Mouse (Mus musculus) frontal cortex, postnatal 25 days (tissue): ENCODE results near the gene Ccnl1.

Source experiments
- DNase-seq, 2 experiments: peaks; one replicate each; pipeline ENCODE4 v3.0.0; 2022; ENCODE audit warnings: low spot score in 2 of 2

The Ccnl1 gene

DNA sequence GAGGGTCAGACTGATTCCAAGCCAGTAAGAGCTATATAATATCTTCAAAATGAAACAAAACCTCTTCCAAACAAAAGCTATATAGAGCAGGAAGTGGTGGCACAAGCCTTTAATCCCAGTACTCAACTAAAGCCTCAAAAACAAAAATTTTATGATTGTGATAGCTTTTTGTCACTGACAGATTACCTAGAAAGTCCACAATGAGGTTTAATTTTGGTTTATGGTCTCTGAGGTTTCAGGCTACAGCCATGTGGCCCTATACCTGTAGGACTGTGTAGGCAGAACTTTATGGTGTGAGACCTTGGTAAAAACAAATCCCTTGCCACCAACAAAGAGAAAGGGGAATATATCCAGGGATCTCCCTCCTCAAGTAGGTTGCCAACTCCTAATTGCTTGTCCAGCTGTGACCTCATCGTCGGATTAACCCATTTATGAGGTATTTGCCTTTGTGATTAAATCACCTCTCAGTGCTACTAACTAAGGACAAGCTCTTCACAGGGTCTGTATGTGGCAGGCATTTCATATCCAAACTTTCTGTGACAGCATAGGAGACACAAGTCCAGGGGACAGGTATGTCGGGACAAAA lies 1.5 kb upstream of the Ccnl1 start:
- DNase-seq, result no peak

DNA sequence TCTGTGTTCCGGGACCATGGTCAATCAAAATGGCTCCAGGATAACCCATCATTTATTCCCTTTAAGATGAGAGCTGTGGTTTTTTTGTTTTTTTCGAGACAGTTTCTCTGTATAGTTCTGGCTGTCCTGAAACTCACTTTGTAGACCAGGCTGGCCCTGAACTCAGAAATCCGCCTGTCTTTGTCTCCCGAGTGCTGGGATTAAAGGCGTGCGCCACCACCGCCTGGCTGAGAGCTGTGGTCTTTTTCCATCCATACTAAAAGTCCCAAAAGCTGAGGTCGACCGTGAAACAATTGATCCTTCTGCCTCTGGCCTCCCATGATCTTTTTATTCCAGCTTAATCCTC lies 764 bp upstream of the Ccnl1 start:
- DNase-seq, result no peak

DNA sequence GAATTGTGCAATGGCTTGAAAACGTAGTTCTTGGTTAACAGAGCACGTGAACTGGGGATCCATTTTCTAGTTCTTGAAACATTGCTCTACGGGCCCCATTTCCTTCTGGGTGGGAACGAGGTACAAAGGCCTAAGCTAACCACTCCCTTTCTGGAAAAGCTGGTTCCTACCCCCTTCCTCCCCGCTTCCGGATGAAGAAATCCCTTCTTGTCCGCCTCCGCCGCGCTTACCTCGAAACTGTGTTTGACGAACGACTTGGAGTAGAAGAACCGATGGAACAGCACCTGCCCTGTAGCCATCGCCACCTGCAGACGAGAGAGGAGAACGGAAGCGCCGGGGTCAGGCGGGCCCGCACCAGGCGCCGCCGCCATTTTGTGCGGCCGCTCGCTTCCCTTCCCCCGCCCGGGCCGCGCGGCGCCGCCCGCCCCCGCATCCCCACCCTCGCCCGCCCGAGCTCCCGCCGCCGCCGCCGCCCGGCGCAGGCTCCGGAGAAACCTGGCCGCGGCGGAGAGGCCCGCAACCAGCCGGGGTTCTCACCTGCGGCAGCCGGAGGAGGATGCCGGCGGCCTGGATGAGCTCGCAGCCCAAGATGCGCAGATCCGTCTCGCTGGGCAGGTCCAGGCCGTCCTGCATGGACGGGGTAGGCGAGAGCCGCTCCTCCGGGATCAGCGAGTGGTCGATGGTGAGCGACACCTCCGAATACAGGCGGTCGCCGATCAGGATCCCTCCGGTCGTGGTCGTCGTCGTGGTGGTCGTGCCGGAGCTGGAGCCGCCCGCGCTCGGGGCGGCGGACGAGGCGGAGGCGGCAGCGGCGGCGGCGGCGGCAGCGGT lies 563 bp downstream of the Ccnl1 start:
- DNase-seq, result peak; percentile 15 to 31

DNA sequence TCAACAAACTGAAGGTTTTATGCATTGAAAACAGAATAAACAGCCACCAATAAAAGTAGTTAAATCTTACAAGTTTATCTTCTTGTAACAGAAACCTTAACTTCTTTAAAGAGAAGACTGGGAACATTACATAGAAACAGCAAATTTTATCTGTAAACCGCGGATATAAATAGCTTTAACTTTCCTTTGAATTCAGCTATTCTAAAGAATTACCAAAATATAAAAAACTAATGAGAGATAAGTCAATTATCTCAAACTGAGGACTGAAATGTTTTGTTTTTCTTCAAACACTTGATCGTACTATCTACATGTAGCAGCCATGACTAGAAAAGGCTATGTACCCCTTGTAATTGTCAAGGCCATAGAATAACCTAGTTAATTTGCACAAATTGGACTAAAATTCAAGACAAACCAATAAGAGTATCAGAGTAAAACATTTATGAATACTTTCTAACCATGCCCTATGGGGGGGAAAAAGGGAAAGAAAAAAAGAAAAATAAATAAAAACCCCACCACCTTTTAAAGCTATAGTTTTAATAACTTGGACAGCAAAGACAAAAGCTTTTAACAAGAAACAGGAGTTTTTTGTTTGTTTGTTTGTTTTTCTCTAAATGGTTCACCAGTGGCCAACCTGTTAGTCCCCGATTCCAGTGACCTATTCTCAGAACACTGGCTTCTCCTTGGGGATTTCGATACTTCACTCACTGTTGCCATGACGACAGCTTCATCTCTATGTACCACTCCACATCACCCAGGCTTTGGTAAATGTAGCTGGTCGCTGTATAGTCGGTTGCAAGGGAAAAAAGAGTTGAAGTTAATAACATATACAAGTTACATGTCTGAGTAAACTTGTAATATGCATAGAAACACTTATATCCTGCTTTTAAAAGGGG lies 3.3 kb downstream of the Ccnl1 start:
- no peak for DNase-seq

DNA sequence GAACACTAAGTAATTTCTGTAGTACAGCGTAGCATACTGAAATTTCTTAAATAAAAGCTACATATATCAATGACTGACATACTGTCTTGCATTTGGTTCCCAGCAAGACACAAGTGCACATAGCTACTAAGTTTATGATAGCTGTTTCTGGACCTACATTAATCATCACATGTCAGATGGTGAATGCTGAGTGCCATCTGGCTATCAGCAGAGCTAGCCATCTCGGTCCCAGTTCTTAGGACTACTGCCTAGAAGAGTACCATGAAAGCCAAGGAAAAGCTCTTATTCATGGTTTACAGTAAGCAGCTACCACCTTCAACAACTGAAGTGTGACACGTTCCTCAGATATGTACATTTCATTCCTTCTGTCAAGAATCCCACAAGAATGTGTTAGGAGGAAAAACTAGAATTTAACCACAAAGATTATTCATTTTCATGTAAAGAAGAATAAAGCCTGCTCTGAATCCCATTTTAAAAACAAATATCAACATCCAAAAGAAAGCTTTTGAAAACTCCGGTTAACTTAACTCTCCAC lies 7.2 kb downstream of the Ccnl1 start:
- DNase-seq, result no peak

DNA sequence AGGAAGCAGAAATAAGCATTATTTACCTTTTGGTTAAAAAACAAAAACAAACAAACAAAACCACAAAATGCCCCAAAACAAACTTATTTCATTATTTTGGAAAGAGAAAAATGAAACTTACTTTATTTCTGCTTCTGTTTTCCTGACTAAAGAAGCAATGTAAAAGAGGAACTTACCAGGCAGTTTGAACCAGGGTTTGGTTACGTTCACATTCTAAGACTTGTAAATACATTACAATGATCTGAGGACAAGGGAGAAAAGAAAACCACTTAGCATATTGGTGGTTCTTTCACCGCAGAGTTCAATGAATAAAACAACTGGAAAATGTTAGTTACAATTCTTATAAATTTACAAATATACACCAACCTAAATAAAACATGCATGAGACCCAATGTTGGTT lies 7.7 kb downstream of the Ccnl1 start:
- DNase-seq, result no peak

DNA sequence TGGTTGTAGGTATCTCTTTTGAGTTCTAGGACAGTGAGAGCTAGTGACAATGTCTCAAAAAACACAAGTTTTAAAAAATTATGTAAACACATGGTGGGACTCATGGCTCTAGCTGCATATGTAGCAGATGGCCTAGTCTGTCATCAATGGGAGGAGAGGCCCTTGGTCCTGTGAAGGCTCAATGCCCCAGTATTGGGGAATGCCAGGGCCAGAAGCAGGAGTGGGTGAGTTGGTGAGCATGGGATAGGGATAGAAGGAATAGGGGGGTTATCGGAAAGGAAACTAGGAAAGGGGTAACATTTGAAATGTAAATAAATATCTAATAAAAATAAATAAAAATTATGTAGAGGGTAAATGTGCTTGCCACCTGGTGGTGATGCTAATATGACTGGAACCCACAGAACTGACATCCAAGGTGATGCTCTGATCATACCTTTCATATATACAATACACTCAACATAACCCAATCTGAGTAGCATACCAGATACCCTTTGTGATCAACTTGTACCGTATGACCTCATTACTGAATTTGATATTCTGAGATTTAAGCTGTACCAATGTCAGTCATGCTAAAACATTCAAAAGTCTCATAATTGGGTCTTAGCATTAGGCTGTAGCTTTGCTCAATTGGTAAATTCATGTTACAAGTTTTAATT lies 12.6 kb downstream of the Ccnl1 start:
- DNase-seq, result no peak

DNA sequence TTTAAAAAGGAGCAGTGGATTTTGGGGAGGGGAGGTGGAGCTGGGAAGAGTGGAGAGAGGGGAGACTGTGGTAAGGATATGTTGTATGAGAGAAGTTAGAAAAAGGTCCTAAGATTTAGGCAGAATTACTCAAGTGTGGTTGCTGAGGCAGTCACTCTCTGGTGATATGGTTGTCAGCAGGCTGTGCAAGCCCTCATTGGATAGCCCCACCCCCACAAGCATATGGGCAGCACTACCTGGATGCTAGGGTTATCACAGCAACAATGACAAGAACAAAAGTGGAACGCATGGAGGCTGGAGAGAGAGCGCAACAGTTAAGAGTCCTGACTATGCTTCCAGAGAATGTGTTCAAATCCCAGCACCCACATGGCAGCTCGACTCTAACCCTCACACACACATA lies 13.3 kb downstream of the Ccnl1 start:
- DNase-seq, result no peak

DNA sequence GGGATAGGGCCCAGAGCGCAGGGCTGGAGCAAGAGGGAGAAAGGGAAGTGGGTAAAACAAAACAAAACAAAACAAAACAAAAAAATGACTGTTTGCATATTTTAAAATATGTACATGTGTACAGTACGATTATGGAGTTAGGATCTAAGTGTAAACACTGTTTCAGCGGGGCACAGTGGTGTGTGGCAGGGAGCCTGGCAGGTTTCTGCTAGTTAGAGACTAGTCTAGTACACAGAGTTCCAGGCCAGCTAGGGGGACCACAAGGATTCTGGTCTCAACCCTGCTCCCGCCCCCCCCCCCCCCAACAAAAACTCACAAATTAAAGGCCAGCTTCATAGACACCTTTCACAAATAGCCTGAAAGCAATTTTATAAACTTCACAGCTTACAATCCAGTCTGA lies 14.6 kb downstream of the Ccnl1 start:
- DNase-seq, result no peak

DNA sequence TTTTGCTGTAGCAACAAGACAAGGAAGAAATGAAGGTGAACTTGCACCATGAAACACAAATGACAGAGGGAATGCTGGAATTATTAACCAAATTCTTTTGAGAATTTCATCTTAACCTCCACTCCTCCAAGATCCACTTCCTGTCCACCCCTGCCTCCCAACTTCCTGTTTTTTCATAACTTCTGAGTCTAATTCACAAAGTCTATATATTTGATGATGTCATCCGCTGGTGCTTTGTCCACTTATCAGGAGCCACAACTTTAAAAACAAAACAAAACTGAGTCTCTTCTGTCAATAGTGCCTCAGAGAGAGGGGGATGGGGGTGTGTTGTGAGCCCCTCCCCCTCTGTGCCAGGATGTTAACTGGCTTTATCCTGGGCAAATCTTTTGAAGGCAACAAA lies 17.0 kb downstream of the Ccnl1 start:
- no peak for DNase-seq

DNA sequence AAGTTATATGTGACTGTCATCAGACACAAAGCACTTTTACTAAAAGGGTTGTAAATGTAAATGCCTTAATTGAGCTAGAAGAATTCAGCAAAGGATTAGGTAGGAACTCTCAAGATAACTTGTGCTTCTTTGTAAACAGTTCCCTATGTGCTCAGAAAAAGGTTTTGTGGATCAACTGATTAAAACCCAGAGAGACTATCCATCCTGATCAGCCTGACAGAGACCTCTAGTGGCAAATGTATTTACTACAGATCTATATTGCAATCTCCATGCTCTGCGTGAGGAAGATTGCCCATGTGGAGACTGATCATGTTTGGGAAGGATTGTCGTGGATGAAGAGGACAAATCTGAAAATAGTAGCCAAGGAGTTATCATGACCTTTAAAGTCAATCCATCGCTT lies 19.8 kb downstream of the Ccnl1 start:
- DNase-seq, result no peak

DNA sequence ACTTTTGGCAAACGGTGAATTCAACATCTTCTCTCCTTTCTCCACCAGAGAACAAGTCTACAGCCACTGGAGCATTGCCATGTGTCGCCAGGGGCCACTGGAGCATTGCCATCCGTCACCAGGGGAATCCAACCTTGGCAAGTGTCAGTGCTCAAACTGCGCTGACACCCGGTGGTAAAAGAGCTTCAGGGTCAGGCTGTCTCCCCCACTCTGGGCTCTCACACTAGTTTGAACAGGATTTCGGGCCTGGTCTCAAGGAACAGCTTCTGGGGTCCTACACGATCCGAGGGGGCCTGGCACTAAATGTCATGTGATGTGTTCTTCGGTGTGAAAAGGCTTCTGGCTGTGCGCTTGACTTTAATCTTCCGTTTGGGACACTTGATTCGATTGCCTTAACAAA lies 21.7 kb downstream of the Ccnl1 start:
- DNase-seq, result no peak

DNA sequence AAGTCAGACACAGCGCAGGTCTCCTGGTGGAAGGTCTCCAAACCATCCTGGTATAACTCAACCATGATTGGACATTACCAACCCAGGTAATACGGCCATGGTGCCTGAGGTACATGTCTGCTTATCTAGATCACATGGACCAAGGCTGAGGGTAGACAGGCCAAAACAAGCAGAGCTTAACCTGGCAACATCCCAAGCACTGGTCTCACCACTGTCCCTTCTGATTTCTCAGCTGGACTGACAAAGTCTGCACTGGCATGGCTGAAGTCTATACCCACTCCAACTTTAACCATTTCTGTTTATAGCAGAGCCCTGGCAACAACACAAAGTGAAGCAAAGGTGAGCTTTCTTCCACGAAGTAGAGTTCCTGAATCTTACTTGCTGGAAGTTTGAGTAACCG lies 22.9 kb downstream of the Ccnl1 start:
- no peak for DNase-seq

DNA sequence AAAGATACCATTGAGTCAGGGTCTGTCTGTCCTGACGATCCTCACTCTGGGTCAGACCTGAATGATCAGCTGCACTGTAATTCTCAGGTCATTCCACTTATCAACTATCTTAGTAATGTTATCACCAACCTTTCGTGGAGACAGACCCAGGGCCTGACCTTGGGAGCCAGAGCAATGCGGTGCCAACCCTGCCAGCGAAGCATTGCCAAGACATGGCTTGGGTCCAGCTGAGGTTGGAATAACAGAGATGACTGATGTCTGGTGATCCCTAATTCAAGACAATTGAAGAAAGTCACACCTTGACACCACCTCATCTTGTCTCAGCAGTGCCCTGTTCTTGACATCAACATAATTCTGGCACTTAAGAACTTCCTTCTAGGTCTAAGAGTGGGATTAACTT lies 24.3 kb downstream of the Ccnl1 start:
- DNase-seq, result no peak

DNA sequence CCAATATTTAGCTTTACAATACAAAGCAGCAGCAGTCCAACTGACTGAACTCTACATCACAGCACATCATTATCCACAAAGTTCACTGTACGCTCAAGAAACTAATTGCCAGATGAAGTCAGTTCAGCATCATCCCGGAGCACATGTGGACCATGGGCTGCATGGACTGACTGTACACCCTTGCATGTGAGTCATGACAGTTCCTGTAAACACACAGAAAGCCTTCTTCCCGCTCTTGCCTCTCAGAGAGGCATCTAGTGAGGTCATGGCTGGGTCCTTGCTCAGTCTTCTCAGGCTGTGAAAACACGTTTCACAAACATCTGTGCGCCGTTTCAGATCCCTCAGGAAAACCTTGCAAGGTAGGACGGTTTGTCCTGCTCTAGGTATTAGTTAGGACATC lies 26.5 kb downstream of the Ccnl1 start:
- DNase-seq, result no peak

DNA sequence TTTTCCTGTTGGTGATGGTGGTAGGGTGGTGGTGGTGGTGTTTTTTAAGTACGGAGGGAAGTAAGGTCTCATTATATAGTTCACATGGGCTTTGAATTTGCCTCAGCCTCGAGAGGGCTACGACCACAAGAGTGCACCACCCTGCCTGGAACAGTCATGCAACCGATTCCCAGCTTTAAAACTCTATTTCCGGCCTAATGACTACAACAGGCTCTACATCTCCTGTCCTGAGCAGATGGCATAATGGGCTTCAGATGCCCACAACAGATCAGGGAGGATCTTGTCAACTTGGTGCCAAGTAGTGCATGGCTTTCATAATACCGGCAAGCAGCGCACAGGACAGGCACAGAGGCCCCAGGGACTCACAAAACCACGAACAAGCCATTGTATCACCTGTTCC lies 27.4 kb downstream of the Ccnl1 start:
- no peak for DNase-seq

DNA sequence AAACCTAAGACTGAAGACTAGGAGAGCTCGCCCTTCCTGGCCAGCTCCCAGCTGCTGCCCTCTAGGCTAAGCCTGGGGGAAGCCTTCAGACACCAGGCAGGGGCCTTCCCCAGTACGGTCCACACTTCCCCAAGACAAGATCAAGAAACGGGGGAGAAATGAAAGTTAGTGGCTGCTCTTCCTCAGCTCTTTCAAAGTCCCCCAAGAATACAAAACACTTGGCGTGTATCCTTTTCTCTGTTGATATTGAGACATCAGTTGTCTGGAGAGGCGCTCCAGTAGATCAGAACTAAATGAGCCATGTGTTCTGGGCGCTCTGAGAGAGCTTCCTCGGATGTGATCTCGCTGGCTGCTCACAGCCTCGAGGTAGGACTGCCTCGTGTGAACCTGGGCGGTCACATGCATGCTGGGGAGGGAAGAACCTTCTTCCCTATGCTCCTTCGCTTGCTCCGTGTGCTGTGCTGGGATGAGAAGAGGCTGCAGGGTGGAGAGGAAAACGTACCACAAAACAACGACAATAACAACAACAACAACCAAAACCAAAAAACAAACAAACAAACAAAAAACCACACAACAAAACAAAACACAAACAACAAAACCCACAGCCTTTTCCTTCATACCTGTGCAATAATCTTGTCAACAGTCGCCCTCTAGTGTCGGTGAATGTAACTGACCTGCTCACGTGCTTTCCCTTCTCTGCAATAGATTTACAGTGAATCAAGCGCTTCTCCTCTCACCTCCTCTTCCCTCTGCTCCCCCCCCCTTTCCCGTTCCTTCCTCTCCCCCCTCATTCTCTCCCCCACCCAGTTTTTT lies 28.0 kb downstream of the Ccnl1 start:
- peak; percentile 41 to 59 for DNase-seq

DNA sequence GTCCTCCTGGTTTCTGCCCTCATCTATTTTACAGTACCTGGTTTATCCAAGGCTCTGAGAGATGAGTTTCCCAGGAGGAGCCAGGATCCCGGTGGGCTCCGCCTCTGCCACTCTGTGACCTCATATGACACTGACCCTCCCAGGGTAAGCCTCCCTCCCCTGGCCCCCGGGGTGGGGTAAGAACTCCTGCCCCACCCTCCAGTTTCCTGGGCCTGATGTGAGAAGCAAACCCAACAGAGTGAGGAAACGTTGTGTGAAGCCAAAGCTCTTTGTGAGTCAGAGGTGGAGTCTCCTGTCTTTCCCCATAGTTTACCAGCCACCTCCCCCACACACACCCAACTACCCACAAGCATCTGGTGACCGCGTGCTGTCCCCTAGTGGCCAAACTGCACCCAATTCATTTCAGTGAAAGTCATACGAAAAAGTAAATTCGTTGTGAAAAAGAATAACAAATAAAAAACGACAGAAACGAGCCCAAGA lies 28.7 kb downstream of the Ccnl1 start:
- DNase-seq, result peak; percentile 46 to 59

DNA sequence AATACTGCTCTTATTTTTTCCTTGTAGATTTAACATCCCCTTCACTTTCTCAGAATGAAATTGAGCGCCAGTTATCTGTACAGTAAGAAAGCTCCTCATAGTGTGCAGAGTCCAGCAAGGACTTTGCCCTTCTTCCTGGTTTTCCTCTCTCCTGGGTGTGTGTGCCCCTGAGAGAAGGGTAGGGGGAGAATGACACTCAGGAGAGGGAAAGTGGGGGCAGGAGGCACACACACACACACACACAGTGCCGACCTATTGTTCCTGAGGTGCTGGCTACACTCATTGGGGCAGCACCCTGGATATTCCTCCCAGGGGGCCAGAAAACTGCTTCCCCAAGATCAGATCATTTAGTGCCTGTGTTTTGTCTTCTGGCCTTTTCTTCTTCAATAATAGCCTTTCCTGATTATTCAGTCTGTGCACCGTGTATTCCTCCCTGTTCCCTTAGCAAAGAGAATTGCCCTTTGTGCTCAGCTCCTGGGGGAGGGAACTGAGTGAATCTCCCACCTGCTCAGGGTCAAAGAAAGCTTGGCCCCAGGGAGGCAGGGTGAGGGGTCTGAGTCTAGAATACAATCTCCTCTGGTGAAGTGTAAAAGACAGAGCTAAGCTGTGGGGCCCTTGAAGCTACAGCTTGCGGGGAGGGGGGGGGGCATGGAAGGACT lies 29.3 kb downstream of the Ccnl1 start:
- DNase-seq, result no peak

DNA sequence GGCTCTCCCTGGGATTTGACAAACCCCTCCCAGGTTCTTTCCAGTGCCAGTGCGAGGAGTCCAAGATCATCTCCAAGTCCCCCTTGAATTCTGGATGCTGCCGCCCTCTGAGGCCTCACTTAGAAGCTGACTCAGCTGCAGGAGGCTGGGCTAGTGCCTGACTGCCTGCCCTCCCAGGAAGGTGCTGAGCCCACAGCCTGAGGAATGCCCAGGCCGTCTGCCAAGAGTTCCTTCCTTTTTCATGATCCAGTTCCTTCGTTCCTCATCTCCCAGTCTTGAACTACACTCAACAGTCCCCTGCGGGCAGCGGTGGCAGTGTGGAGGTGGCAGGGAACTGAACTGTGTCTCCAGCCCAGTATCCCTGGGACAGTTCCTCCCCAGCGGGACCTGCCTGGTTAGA lies 30.4 kb downstream of the Ccnl1 start:
- no peak for DNase-seq
